Mouse (Mus musculus): ENCODE data around the gene Tmem132d.

GRCm38 (mm10) chr5:128432916-128433315 lies at the start of gene Tmem132d:
- TF ChIP-seq POLR2A (IDR thresholded peaks at IDR 0.05; ENCODE audit: borderline replicate concordance, control insufficient read depth, low read depth, low read length) = no peak
- TF ChIP-seq CTCF (IDR thresholded peaks at IDR 0.05; ENCODE audit: control insufficient read depth, insufficient read depth, low read length) = no peak
